Mouse (Mus musculus) lung, postnatal 36 days (tissue): Measurements from ENCODE around the gene Tmem208.

Source experiments
- DNase-seq: peaks from one replicate; pipeline ENCODE4 v3.0.0; 2022; ENCODE audit warnings: mixed read lengths

Tmem208 gene

DNA sequence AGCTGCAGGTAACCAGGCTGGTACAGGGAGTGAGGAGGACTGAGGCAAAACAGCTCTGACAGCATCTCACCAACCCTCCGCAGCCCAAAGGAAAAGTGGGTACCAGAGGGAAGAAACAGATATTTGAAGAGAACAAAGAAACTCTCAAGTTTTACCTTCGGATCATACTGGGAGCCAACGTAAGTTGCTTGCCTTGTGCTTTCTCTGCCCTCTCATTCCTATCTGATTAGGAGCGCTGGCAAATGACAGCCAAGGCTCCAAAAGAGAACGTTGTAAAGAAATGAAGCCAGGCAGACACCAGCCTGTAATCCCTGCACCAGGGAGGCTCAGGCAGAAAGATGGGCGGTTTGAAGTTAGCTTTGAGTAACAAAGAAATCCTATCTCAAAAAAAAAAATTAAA, 814 bp downstream of the Tmem208 start:
- no peak for DNase-seq

DNA sequence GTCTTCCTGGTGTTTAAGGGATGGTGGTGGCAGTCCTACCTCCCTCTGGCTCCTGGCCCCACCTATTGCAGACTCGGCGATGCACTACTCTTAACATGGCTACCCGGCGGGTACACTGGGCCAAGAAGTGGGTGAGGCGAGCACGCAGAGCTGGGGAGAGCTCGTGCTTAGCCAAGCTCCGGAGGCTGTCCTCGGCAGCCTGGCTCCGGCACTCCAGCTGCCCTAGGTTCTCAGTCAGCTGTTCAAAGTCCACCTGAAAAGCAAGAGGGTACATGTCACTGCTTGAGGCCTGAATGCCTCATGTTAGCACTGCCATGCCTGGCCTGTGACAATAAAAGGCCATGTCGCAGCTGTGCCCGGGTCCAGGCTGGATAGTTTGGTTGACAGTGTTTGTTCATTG, 4.2 kb downstream of the Tmem208 start:
- DNase-seq: no peak

DNA sequence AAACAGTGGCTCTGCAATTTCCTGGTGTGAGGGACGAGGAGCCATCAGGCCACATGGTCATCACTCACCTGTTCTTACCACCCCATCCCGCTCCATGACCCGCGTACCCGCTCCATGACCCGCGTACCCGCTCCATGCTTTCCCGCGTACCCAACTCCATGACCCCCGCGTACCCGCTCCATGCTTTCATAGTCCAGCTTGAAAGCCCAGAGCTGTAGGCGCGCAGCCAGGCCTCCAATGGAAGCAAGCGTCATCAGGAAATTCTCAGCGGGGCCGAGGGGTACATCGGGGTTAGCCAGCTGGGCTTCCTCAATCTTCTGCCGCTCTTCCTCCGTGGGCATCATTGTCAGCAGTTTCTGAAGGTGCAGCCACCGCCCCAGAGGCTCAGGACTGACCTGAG, 5.3 kb downstream of the Tmem208 start:
- DNase-seq: no peak

DNA sequence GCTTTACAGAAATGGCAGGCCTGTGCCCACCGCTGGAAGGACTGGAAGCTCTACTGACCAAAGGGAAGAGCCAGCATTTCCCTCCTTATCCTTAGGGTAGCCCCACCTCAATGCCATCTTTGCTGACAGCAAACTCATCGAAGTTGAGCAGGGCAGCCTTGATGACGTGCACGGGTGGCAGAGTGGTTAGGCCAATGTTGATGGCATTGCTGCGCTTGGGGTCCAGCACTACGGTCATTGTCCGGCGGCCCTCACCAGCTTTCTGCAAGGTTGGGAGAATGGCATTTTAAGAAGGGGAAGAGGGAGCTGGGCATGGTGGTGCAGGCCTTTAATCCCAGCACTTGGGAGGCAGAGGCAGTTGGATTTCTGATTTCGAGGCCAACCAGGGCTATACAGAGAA, 5.8 kb downstream of the Tmem208 start:
- DNase-seq: no peak

DNA sequence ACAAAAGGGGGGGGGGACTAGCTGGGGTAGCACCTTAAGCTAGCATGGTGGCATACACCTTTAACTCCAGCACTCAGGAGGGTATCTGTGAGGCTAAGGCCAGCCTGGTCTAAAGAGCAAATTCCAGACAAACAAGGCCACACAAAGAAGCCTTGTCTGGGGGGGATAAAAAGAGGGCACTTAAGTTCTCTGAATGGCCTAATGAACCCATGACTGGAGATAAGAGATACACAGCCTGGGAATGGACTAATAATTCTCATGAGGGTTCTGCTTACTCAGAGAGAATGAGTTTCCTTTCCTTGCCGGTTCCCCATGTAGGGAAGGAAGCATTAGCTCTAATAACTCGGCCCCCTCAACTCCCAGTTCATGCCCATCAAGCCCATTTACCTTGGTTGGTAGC, 6.4 kb downstream of the Tmem208 start:
- no peak for DNase-seq

DNA sequence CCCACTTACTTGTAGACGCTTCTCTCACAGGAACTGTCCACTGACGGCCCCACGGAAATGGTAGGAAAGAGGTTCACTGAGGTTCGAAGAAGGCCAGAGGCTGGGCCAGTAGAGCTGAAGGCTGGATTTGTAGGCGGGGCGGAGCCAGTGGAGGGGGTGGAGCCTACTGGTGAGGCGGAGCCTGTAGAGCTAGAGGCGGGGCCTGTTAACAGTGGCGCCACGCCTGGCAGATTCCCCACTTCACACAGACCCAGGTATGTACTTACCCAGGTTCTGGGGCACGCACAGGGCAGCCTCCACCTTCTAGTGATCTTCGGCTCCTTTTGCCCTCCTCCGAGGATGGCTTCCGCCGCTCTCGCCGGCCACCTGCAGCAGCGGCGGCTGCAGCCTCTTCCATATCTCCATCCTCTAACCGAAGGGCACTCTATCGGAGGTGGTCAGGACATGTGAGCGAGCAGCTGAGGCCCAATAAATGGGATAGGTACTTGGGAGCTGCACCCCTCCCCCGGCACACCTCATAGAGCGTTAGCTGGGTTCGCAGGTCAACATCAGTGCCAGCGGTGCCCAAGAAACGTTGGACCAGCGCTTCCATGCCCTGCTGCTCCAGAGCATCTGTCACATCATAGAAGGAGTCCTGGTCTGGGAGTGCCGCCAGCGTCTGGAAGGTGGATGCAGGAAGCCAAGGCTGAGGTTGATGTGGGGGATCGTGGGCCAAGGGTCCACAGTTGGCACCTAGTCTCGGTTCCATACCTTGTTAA, 10.4 kb downstream of the Tmem208 start:
- no peak for DNase-seq

DNA sequence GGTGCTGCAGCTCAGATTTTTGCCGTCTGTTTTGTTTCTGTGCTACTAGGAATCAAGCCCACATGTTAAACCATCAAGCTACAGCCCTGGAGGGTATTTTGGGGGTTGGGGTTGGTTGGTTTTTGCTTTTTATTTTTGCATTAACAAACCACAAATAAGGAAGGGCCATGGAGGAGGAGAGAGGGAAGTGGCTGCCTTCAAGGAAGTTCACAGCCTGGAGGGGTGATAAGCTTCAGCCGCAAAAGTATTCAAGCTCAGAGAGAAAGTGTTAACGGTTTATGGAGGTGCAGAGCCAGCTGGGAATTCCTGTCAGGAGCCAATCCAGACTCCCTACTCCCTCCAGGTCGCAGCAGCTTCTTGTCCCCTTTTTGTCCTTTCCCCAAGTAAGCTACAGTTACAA, 12.8 kb downstream of the Tmem208 start:
- no peak for DNase-seq

DNA sequence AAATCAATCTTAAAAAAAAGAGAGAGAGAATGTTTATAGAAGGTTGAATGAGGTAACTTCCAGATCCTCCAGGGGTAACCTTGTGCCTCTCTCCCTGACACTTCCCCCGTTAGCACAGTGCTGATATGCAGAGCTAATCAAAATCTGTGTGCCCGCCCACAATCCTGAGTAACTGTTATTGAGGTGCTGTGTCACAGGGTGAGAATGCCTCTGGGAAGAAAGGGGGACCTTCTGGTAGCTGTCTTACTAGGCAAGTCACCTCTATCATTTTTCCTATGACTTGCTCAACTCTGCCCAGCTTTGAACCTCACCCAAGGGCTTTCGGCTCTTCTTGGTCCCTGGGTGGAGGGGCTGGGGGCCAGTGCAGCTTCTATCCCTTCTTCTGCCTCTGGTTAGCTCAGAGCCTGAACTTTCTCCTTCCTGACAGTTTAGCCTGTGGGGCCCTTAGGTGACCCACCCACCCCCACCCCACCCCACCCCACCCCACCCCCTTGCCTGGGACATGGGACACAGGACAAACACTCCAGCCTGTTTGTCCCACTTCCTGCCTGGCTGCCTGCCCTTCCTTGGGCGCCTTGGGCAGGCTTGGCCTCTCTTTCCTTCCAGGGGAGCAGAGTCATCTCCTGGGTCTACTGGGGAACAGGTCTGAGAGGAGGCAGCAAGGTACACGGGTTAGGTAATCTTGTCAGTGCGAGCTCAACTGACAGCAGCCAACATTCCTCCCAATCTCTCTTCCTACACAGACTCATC, 13.9 kb downstream of the Tmem208 start:
- peak; percentile 93 for DNase-seq

DNA sequence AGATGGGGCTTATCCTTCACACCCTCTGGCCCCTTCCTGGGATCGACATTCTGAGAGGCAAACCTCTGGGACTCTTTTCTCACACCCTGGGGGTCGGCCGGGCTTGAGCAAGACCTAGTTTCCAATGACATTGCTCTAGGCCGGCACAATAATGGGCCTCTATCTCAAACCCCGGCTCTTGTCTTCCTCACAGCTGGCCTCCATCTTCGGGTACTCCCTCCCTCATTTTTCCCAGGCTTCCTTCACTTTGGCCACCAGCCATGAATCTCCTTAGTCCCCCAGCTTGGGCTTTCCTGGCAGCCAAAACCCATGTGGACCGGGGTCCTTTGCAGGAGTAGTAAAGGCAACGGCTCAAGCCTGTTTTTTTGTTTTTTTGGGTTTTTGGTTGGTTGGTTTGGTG, 15.2 kb downstream of the Tmem208 start:
- DNase-seq: peak; percentile 85

DNA sequence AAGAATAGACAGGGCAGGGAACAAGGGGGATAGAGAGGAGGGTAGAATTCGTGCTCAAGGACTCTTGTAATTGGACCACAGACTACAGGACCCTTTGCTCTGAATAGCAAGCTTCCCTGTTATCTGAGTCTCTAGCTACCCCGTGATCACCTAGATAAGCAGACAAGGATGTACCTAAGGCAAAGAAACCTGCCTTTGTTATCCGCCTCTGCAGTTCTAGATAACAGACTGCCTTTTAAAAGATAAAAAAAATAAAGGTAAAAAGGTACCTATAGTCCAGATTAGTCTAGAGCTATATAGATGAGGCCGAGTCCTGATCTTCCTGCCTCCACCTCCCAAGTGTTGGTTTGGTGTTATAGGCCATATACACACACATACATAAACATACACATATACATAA, 16.6 kb downstream of the Tmem208 start:
- DNase-seq: no peak

DNA sequence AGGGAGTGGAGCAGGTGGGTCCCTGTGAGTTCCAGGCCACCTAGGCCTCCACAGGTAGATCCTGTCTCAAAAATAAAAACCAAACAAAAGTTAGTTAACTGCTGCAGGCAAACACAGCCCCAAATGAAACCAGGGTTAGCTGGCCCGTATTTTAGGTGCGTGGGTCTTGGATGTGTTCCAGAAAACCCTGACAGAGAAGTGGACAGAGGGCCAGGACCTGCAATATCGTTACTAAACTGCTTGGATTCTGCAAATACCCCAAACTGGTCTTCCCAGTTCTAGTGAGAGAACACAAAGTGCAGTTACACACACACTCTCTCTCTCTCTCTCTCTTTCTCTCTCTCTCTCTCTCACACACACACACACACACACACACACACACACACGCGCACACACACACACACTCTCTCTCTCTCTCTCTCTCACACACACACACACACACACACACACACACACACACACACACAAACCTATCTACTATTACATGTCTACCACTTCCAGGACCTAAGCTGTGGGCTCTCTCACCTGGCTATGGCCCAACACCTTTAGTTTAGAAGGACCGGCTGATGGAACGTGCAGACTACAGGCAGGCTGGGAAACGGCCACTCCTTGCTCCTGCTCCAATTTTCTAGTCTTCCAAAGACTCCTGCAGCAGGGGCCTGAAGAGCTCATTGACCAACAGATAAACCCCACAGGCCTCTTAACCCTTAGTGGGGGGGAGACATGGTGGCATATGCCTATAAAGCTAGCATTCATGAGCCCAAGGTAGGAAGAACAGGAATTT, 17.8 kb downstream of the Tmem208 start:
- peak; percentile 61 for DNase-seq

DNA sequence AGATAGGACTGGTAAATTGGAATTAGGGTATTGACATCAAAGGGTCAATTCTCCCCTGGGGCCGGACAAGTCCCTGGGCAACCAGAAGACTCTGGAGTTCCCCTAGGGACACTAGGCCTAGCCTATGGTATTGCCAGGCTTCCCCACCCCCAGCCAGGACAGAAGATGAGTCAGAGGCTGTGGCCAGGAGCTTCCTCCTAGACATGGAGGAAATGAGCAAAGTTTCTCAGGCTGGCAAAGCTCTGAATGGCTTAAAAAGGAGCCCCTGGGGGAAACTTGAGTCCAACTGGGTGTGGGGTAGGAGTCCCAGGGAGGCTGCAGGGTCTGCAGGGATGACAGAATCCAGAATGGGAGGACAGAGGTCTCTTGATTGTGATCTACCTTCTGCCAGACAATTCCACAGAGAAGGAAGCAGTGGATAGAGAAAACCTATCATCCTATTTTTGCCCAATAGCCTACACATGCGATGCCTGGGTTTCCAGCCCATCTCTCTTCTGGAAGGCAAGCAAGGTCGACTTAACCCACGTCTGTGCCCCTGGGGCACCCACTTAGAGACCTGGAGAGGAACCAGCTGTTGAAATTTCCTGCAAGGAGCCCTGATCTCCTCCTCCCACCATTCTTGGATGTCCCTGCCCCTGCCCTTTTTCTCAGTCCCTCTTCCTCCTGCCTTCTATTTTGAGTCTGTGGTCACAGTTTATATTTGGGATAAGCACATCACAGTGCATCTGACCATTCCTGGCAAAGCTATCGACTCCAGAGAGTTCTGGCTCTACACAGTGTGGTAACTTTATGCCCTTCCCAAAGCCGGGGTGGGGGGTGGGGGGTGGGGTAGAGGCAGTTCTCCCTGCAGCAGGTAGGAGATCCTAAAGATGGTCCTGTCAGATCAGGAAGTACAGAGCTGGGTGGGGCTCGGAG, 19.2 kb downstream of the Tmem208 start:
- peak; percentile 77 for DNase-seq

DNA sequence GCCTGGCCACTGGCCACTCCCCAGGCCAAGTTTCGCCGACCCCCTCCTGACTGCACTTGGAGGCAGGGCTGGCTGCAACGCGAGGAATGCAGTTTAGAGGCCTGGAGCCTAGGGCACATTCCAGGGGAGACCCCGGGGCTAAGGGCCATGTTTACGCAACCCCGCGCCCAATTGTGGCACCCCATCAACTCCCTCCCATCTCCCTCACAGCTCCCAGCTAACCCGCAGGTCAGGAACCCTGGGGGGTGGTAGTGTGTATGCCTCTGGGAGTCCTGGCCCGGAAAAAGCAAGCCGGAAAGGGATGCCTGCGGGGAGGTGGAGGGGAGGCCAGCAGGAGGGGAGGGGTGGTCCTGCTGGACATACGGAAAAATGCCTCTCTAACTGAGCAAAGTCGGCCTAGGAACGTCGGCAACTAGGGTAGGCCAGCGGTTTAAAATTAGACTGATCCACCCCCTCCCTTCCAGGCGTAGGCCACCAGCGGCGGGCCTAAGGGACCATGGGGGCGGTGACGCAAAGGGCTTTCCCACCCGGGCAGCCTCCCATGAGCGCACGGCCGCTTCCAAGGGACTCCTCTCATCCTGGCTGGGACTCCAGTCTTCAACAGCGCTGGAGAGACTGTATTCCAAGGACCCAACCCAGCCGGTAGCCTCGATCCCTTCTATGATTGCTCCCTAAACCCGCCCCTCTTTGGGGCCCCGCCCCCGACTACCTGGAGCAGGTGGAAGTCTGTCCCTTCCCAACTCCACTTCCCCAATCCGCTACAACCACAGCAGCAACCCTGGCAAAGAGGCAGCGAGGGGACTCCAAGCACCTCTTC, 20.7 kb downstream of the Tmem208 start:
- DNase-seq: peak; percentile 89

DNA sequence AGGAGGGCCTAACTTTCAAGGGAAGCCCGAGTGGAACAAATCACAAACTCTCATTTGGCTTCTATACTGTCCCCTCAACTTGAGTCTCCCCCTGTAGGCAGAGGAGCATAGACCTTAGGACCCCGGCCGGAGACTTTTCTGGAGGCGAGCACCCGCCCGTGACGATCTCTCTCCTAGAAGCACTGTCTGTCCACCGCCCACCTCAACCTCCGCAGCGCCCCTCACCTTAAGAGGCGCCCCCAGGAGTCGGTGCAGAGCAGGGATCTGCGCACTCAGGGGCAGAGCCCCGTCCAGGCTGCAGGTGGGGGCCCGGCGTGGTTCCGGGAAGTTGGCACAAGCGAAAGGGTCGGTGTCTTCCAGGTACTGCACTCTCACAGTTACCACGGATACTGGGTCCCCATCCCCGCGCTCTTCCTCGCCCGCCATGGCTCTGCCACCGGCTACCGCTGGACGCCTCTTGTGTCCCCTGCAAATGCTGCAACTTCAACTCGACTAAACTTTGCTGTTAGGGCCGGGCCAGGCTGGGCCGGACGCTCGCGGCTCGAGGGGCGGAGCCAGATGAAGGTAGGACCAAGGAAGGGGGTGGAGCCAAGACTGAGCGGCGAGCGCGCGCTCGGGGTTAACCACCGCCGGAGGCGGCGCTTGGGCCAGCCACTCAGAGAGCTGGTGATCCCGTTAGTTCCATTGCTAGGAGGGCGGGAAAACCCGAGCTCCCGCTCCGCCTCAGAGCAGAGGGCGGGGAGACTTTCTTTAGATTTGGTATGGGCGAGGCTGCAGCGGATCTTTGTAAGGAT, 21.5 kb downstream of the Tmem208 start, which contains the start of gene Fhod1:
Gene Fhod1, minus strand, starts transcription at position 526 of the 794 bp plus-strand sequence.
- peak; percentile 99 for DNase-seq

DNA sequence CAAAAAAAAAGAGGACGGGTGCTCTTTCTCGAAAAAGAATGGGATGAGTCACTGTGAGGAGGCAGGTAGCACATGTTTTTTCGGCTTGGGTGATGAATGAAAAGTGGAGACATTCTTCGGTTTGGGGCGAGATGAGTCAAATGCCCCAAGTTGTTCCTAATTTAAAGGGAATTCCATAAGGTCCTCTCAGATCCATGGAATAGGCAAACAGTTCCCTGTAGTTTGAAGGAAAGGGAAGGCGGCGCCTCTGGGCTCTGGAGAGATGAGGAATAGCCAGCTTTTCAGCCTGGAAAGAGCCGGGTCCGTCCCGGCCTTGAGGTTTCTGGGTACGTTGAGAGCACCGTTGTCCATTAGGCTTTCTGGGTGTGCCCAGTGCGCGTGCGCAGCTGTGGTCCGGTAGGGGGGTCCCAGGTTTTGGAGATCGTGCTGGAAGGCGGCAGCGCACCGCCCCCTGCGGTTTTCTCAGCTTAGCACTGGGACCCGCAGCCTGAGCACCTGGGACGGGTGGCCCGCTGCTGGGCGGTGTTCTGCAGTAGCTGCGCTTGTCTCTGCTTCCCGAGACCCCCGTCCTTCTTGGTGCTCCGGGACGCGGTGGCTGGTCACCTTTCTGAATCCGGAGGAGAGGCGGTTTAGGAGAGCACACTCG, 22.4 kb downstream of the Tmem208 start, which contains the start of gene Slc9a5:
Gene Slc9a5, plus strand, starts transcription at position 394 of the 646 bp plus-strand sequence.
- DNase-seq: peak; percentile 53

DNA sequence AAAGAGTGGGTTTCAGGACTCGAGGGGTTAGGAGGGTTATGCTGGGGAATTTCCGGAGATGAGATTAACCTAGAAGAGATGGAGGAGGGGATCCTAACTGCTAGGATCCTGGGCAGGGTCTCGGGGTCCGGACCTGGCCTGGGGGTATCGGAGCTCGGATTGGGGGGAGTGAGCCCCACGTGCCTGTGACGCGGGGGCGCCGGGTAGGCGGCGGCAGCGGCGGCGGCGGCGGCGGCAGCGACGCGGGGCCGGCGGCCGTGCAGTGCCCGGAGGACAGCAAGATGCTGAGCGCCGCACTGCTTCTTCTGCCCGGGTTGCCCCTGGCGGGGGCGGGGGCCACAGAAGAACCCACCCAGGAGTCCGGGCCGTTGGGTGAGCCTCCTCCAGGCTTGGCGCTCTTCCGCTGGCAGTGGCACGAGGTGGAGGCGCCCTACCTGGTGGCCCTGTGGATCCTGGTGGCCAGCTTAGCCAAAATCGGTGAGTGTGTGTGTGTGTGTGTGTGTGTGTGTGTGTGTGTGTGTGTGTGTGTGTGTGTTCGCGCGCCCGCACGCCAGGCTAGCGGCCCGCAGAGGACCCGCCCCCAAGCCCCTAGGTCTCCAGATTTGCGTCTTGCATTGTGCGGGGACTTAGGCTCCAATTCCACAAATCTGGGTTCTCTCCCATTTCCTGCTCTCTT, 23.1 kb downstream of the Tmem208 start:
- no peak for DNase-seq

DNA sequence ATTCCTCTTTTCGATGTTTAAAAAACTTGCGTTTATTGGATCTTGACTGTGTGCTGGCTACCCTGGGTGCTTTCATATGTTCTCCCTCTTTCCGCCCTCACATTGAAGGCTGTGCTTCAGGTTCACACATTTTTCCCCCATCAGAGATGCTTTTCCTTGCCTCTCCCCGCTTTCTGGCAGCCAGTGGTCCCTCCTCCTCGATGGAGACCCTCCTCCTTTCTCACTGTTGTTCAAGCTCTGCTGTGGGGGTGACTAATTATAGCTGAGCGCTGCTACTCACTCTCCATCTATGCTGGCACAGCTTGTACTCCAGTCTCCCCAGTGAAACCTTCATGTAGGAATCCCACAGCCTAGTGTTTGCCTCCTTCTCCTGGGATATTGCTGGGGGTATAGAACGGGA, 24.0 kb downstream of the Tmem208 start:
- no peak for DNase-seq

DNA sequence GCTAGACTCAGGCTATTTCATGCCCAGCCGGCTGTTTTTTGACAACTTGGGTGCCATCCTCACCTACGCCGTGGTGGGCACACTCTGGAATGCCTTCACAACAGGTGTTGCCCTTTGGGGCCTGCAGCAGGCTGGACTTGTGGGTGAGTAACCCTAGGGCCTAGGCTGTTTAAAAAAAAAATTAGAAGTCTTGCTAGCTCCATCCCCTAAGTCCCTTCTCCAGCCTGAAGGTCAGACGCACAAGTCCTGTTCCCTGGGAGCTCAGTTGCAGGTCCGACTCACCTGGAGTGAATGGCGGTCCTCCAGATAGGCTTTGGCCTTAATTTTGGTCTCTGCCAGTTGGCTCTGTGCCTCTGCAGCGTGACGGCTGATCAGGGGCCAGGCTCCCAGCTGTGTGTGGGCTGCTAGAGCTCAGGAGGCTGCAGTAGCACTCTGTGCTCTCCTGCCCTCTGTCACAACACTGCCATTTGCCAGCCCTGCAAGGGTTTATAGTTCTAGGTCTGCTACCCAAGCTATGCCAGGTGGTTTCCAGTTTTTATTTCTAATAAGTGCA, 27.5 kb downstream of the Tmem208 start:
- no peak for DNase-seq

DNA sequence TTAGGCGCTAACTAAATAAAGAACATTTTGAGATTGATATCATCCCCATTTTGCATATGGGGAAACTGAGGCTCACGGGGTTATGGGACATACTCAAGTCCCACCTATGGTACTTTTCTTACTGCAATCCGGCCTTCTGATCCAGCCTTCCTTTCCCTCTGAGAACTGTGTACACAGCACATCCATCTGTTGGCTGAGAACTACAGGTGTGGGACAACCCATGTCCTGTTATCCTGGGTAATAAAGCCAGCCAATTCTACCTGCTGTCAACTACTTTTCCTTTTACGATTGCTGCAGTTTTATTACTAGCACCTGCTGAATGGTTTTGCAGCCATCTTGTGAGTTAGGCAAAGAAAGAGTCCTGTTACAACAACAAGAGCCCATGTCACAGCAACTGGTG, 28.4 kb downstream of the Tmem208 start:
- DNase-seq: no peak
